Mouse (Mus musculus) urinary bladder, adult 18-20 months (tissue): ENCODE results near the gene Slc17a4.

ENCODE experiments used
- DNase-seq, 2 experiments: peaks; one replicate each; pipeline ENCODE4 v3.0.0; 2022; ENCODE audit warnings: low spot score in 2 of 2, mixed read lengths in 2 of 2

The Slc17a4 gene

GRCm38 (mm10) chr13:23914376-23915167 lies at the start of gene Slc17a4:
TSS of gene Slc17a4 (minus strand) at chr13:23915009.
- no peak for DNase-seq

GRCm38 (mm10) chr13:23959776-23960175 lies 45.0 kb upstream of the Slc17a4 start:
- no peak for DNase-seq

DNA sequence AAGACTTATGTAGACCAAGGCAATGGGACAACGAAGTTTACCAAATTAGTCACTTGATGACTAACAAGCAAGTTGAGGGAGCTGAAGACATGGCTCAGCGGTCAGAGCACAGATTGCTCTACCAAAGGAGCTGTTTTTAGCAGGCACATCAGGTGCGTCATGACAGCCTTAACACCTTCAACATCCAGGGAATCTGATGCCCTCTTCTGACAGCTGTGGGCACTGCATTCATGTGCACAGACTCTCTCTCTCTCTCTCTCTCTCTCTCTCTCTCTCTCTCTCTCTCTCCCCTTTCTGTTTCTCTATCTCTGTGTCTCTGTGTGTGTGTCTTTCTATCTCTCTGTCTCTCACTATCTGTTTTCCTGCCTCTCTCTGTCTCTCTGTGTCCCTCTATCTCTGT lies 36.1 kb upstream of the Slc17a4 start:
- DNase-seq: peak in 1 of 2 experiments; percentile 6

DNA sequence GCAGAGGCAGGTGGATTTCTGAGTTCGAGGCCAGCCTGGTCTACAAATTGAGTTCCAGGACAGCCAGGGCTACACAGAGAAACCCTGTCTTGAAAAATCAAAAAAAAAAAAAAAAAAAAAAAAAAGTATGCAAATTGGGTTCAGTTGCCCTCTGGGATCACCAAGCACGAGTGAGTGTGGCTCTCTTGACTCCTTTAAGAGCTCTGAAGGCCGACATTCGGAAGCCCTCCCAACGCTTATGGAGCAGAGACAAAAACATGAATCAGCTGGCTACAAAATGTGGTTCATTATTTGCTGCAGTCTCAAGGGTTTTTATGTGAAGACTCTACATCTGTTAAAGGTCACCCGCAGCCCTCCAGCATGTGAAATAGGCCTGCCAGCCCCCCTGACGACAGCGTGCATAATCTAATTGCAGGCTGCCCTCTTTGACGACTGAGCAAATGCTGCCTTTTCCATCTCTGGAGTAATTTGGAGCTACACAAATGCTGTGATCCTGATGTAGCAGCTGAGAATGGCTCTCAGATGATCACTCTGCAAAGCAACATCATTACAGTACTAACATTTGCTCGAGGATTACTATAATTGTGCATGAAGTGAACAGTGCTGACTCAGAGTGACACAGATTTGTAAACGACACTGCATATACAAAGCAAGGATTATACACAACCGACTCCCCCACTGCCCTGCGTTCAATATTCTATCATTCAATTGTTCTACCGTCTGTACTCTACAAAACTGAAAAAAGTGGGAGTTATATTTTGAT lies 34.9 kb upstream of the Slc17a4 start:
- DNase-seq: no peak

DNA sequence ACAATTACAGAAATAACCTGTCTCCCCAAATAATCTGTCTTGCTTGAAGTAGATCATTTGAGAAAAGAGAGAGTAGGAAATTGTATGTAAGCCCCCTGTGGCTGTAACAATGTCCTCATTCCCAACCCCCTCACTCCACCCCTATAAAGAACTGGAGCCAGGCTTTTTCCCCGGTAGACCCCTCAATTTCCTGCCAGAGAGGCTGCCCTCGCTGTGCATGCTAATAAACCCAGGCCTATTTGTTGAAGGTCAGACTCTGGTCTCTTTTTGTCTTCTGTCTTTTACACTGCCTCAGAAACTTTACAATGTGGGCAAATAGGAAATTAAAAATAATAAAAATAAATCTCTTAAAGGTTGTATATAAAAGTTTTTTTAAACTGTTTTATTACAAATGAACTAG lies 31.4 kb upstream of the Slc17a4 start:
- DNase-seq: no peak

DNA sequence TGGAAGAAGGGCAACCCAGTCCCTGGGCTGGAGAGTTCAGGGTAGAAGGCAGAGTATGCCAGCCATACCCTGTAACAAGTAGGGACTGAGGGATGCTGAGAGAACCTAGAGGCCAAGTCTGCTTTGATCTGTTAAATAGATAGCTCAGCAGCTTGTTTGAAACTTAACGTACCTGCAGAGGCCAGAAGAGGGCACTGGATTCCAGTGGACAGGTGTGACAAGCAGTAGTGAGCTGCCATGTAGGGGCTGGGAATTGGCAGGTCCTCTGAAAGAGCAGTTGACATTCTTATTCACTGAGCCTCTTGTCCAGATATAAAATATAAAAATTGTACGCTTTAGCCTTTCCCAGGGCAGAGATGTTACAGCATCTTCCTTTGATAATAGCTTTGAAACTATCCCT lies 28.1 kb upstream of the Slc17a4 start:
- DNase-seq: no peak

DNA sequence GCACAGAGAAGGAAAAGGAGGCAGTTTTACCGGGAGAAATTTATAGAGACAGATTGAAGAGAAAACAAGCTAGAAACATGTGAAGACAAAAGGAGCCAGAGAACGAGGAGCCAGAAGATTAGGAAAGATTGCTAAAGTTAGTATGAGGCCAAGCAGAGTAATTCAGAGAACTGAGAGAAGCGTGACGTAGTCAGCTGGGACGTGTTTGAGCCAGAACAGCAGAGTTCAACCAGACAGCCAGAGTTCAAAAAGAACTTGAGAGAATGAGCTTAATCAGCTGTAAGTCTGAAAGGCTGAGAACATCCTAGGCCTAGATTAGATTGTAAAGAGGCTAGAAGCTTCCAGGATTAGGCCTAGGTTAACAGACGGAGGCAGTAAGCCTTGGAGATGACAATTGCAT lies 25.5 kb upstream of the Slc17a4 start:
- DNase-seq: no peak

DNA sequence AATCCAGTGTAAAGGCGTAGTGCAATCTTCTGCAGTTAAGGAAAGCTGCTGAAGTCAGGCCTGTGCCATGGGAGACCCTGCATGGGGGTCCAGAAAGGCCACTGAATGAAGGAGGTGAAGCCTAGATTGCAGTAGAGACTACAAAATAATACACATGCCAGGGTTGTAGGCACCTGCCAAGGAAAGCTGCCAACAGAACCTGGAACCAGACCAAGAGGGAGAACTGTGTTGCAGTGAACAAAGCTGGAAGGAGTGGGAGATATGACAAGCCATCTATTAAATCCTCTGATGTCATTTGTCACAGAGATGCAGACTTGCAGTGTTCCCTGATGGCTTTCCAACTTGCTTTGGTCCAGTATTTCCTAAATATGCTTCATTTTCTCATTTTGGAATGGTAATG lies 23.9 kb upstream of the Slc17a4 start:
- DNase-seq: no peak

DNA sequence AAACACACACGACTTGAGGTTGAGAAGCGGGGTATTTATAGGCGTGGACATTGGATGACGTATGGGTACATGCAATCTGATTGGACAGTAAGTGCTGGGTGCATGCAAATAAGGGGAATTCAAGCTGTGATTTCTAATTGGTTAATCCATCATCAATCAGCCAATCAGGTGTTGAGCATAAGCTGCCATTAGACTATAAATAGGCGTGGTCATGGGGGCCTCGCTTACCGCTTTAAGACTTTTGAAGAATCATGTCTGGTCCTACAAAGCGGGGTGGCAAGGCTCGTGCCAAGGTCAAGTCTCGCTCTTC lies 19.4 kb upstream of the Slc17a4 start, which contains the start of gene Hist1h2aa:
TSS of gene Hist1h2aa (plus strand) at position 252 of the 310 bp plus-strand sequence.
- DNase-seq: no peak

DNA sequence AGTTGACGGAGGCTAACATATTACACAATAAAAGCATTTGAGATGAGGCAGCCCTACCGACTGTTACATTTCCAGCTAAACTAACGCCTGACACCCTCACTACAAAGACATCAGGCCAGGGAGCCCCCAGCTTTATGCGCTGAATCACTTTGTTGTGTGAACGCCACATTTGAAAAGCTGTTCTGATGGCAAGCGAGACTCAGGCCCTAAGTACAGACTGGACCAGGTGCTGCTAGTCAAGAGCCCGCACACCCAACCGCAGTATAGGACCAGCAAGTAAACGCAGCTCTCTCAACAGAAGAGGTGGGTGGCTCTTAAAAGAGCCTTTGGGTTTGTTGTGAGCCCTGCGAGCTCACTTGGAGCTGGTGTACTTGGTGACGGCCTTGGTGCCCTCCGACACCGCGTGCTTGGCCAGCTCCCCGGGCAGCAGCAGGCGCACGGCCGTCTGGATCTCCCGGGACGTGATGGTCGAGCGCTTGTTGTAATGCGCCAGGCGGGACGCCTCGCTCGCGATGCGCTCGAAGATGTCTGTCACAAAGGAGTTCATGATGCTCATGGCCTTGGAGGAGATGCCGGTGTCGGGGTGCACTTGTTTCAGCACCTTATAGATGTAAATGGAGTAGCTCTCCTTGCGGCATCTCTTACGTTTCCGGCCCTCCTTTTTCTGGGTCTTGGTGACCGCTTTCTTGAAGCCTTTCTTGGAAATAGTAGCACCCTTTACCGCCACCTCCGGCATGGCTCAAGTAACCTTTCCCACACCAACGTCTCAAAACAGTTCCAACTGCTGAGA lies 18.8 kb upstream of the Slc17a4 start, which contains the start of gene Hist1h2ba:
TSS of gene Hist1h2ba (minus strand) at position 736 of the 790 bp plus-strand sequence.
- no peak for DNase-seq

GRCm38 (mm10) chr13:23930904-23931303 lies 16.1 kb upstream of the Slc17a4 start:
- DNase-seq: no peak

- DNase-seq: no peak
Measured at GRCm38 (mm10) chr13:23930461-23930860, 15.7 kb upstream of the Slc17a4 start.

DNA sequence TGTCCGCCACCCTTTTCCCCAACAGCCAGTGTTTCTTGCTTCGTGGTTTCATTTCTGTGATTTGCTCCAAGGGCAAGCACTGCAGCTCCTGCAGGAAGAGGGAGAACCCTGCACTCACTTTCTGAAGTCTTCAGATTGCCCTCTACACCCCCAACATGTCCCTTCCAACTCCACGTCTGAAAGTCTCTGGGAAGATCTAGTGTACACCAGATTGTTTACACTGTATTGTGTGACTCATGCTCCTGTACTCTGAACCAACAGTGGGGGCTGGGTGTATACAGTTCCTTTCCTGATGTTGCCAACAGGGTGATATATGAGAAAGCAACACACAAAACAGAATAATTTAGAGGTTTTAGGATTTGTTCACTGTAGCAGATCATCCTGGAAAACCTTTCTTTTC lies 13.8 kb upstream of the Slc17a4 start:
- peak in 1 of 2 experiments; percentile 3 for DNase-seq

DNA sequence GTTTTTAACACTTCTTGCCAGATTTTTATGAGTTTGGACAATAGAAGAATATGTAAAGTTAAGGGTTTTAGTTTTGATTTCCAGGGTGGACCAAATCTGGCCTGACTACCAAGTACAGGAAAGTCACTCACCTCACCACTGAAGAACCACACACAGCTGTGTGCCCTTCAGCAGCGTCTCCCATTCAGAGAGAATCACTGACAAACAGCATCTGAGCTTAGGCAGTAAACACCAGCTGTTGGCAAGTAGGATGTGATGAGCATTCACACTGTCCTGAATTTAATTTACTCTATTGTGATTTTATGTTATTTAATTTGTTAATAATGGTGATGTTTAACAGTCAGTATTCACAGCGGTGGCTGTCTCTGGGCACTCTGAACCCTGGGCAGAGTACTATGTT lies 11.0 kb upstream of the Slc17a4 start:
- no peak for DNase-seq

GRCm38 (mm10) chr13:23917674-23918073 lies 2.9 kb upstream of the Slc17a4 start:
- no peak for DNase-seq

GRCm38 (mm10) chr13:23916132-23916531 lies 1.3 kb upstream of the Slc17a4 start:
- no peak for DNase-seq

DNA sequence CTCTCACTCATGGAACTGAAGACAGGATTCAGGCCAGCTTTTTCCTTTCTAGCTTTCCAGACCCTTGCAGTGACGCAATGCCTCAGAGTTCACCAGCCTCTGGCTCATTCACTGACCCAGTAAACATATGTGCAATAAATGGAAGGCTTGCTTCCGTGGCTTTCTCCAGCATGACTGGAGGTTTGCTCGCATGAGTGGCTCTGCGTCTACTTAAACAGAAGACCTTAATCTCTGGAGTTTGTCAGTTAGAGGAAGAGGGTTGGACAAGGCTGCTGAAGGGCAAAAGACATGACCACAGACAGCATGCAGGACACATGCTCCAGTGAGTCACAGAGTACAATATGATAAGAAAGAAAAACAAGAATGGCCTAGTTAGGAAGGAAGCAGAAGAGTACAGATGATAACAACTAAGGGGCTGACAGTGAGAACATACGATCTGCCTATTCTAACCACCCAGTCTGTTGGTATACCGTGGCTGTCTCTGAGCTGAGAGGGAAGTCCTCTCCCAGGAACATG lies 960 bp downstream of the Slc17a4 start:
- DNase-seq: peak in 1 of 2 experiments; percentile 5

- DNase-seq: no peak
Measured at GRCm38 (mm10) chr13:23911335-23911734, 3.5 kb downstream of the Slc17a4 start.

DNA sequence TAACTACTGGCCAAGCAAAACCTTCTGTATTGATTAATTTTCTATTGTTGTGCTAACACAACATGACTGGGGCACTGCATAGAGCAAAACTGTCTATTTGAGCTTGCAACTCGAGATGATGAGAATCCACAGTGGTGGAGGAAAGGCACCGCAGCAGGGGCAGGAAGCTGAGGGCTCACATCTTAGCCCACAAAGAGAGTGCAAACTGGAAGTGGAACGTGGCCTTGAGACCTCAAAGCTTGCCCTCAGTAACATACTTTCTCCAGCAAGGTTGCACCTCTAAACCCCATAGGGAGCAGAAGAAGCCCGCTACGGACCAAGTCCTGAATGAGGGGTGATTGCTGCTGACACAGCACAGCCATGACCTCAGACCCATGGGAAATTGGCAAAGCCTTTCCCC lies 4.7 kb downstream of the Slc17a4 start:
- no peak for DNase-seq

DNA sequence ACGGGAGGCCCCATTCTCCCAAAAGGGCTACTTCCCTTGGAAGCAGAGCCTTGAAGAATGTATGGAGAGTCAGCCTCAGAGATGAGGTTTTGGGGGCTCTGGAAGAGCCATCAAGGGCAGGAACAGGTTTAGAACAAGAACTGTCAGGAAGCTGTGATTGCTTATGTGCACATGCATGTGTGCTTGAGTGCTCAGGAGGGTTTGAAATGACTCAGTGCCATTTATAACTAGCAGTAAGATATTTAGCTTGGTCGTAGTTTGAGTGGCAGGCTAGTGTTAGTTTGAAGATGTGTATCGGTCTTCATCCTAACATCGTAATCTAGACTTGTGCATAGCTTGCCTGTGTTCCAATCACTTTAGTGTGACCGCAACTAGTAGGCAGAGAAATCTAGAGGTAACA lies 7.9 kb downstream of the Slc17a4 start:
- DNase-seq: no peak

DNA sequence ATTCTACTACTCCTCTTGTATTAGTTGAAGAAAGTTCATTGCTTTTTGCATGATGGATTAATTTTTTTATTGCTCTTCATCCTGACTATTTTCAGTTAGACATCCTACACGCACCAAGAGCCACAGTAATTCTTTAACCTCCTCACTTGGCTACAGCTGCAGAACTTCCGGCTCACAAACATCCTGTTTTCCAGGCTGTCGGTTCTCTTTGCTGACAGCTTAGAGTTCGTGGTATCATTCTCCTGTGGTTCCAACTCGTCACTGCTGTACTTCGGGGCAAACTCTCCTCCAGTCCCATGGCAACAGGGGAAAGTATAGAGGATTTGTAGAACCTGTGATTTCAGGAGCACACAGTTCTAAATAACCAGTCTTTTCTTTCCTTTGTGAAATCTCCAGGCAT lies 16.6 kb downstream of the Slc17a4 start:
- DNase-seq: no peak

- no peak for DNase-seq
Measured at GRCm38 (mm10) chr13:23893269-23893593, 21.6 kb downstream of the Slc17a4 start.
